Mouse (Mus musculus) left cerebral cortex, adult 6 months (tissue): ENCODE results near the gene Olfr212. TPM values are rescaled to one million over a fixed set of nuclear protein-coding genes. Genes with fewer than 3 reads are reported as not detected.

ENCODE experiments used
- long read RNA-seq, 2 experiments: library from polyadenylated mRNA; unstranded; transcript quantifications; one replicate each; pipeline ENCODE4 v2.0.0; 2019 to 2020
- polyA plus RNA-seq: library from polyadenylated mRNA; unstranded; fragments of <200 nt; fragmentation: Nextera tagmentation; gene quantifications from 2 replicates; pipeline ENCODE4 v1.2.3, GENCODE M21; 2021

Gene Olfr212
- not detected in 2 replicates for polyA plus RNA-seq
- long read RNA-seq, experiment 1: 0 reads
- long read RNA-seq, experiment 2: 0 reads

GRCm38 (mm10) chr6:116506302-116507003 is at the start of gene Olfr212:
TSS of gene Olfr212 (plus strand) at chr6:116506516.

GRCm38 (mm10) chr6:116460544-116461283 is 45.6 kb upstream of the Olfr212 start, which contains the start of gene Alox5:
TSS of gene Alox5 (minus strand) at chr6:116461178.

GRCm38 (mm10) chr6:116488791-116489190 is 17.5 kb upstream of the Olfr212 start, which contains the start of gene Olfr211:
TSS of gene Olfr211 (plus strand) at chr6:116489091.

GRCm38 (mm10) chr6:116538156-116538555 is 31.8 kb downstream of the Olfr212 start, which contains the start of gene Olfr213:
TSS of gene Olfr213 (plus strand) at chr6:116538456.

GRCm38 (mm10) chr6:116550841-116551240 is 44.5 kb downstream of the Olfr212 start, which contains the start of gene Gm5580:
TSS of gene Gm5580 (plus strand) at chr6:116551141.

GRCm38 (mm10) chr6:116553935-116554334 is 47.6 kb downstream of the Olfr212 start, which contains the start of gene Olfr214:
TSS of gene Olfr214 (plus strand) at chr6:116554235.

Other genes starting within 250 kb of the Olfr212 start
- gene Zfand4, start 242.3 kb upstream of the Olfr212 start, polyA plus RNA-seq: 1.3 and 1.9 TPM in 2 replicates
- 12.2 and 26.5 TPM in 2 replicates for gene March8, start 168.5 kb upstream of the Olfr212 start, polyA plus RNA-seq
- 0.44 and 0.45 TPM in 2 replicates for gene Alox5, start 45.3 kb upstream of the Olfr212 start, polyA plus RNA-seq
- not detected in 2 replicates for gene Olfr211, start 17.4 kb upstream of the Olfr212 start, polyA plus RNA-seq
- not detected in 2 replicates for gene Olfr213, start 31.9 kb downstream of the Olfr212 start, polyA plus RNA-seq
- 0.16 and 0.64 TPM in 2 replicates for gene Gm5580, start 44.6 kb downstream of the Olfr212 start, polyA plus RNA-seq
- gene Olfr214, start 47.7 kb downstream of the Olfr212 start, polyA plus RNA-seq: not detected in 2 replicates
- not detected in 2 replicates for gene Olfr215, start 77.7 kb downstream of the Olfr212 start, polyA plus RNA-seq
- gene Zfp422, start 122.5 kb downstream of the Olfr212 start, polyA plus RNA-seq: 18.2 and 24.3 TPM in 2 replicates
- gene Depp1, start 144.1 kb downstream of the Olfr212 start, polyA plus RNA-seq: 0.59 and 1.3 TPM in 2 replicates
- gene Rassf4, start 167.4 kb downstream of the Olfr212 start, polyA plus RNA-seq: 4.4 and 4.5 TPM in 2 replicates
- 0.03 TPM in 1 of 2 replicates, not detected in the other for gene Tmem72, start 210.4 kb downstream of the Olfr212 start, polyA plus RNA-seq